Mouse (Mus musculus): ENCODE measurements around the gene Fcer1g. TPM values are rescaled to one million over a fixed set of nuclear protein-coding genes. Genes with fewer than 3 reads are reported as not detected.

The Fcer1g gene
- total and polyA plus RNA-seq, 3 experiments: 0.08 to 0.71 TPM; not detected in 1

GRCm38 (mm10) chr1:171252415-171252814, 18.2 kb upstream of the Fcer1g start:
- ATAC-seq (ENCODE audit: extremely low read depth, insufficient number of reproducible peaks, low FRiP score, poor library complexity, severe bottlenecking): no peak
- Histone ChIP-seq H3K27me3 (ENCODE audit: insufficient read depth, low read length) (peaks cover 49% of the 10 kb centered on the region), H3K4me3 (ENCODE audit: low read depth, low read length) (no peak overlapping the region)

GRCm38 (mm10) chr1:171251594-171252324, 17.6 kb upstream of the Fcer1g start:
- no peaks in the 10 kb centered on the region for H3K9me3 ChIP-seq (replicated peaks)
- H3K27me3 ChIP-seq (ENCODE audit: insufficient read depth, low read length): peaks cover 49% of the 10 kb centered on the region
- no peak for TF ChIP-seq TAL1 (conservative IDR thresholded peaks at IDR 0.05; ENCODE audit: low read depth, low read length)
- DNase-seq (ENCODE audit: low spot score) (no peak), ATAC-seq (ENCODE audit: extremely low read depth, insufficient number of reproducible peaks, low FRiP score, poor library complexity, severe bottlenecking) (no peak)
- no peak overlapping the region; the same call in 1 of the 2 replicates for H3K4me3 ChIP-seq (ENCODE audit: low read depth, low read length)
- peaks cover 51% of the 10 kb centered on the region for H3K4me1 ChIP-seq (ENCODE audit: insufficient read depth, low read depth, low read length)
- H3K36me3 ChIP-seq (replicated peaks): no peaks in the 10 kb centered on the region

More at GRCm38 (mm10) chr1:171252415-171252814, 18.2 kb upstream of the Fcer1g start:
- DNase-seq (ENCODE audit: low spot score): no peak
- peaks cover 53% of the 10 kb centered on the region for H3K4me1 ChIP-seq (ENCODE audit: insufficient read depth, low read depth, low read length)
- TF ChIP-seq CTCF (IDR thresholded peaks at IDR 0.05; ENCODE audit: low read depth, low read length): no peak
- no peak for TF ChIP-seq GATA1 (IDR thresholded peaks at IDR 0.05; ENCODE audit: borderline replicate concordance, low read length)
- TF ChIP-seq TAL1 (conservative IDR thresholded peaks at IDR 0.05; ENCODE audit: low read depth, low read length): no peak
- TF ChIP-seq POLR2AphosphoS5 (IDR thresholded peaks at IDR 0.05; ENCODE audit: insufficient replicate concordance, low read depth, low read length): no peak
- no peak for TF ChIP-seq GATA2 (IDR thresholded peaks at IDR 0.05; ENCODE audit: borderline replicate concordance, low read depth, low read length)
- H3K36me3 ChIP-seq (replicated peaks): no peaks in the 10 kb centered on the region
- no peaks in the 10 kb centered on the region for H3K9me3 ChIP-seq (replicated peaks)

GRCm38 (mm10) chr1:171250680-171251593, 16.8 kb upstream of the Fcer1g start, which contains the start of gene Ndufs2:
TSS of gene Ndufs2 (minus strand) at chr1:171251388.
- no peak for DNase-seq (ENCODE audit: low spot score)
- H3K36me3 ChIP-seq (replicated peaks): no peaks in the 10 kb centered on the region
- peaks cover 43% of the 10 kb centered on the region for H3K27me3 ChIP-seq (ENCODE audit: insufficient read depth, low read length)
- TF ChIP-seq CTCF (IDR thresholded peaks at IDR 0.05; ENCODE audit: low read depth, low read length) (no peak), TAL1 (conservative IDR thresholded peaks at IDR 0.05; ENCODE audit: low read depth, low read length) (no peak), POLR2AphosphoS5 (IDR thresholded peaks at IDR 0.05; ENCODE audit: insufficient replicate concordance, low read depth, low read length) (no peak), GATA2 (IDR thresholded peaks at IDR 0.05; ENCODE audit: borderline replicate concordance, low read depth, low read length) (no peak), GATA1 (IDR thresholded peaks at IDR 0.05; ENCODE audit: borderline replicate concordance, low read length) (no peak)
- peak within 1 kb of the TSS; percentile 9 for H3K4me3 ChIP-seq (ENCODE audit: low read depth, low read length)
- H3K4me1 ChIP-seq (ENCODE audit: insufficient read depth, low read depth, low read length): peaks cover 52% of the 10 kb centered on the region
- ATAC-seq (ENCODE audit: extremely low read depth, insufficient number of reproducible peaks, low FRiP score, poor library complexity, severe bottlenecking): no peak
- H3K9me3 ChIP-seq (replicated peaks): no peaks in the 10 kb centered on the region

GRCm38 (mm10) chr1:171249913-171250600, 15.9 kb upstream of the Fcer1g start, which contains the start of gene Adamts4:
TSS of gene Adamts4 (plus strand) at chr1:171250421.
- no peaks in the 10 kb centered on the region for H3K9me3 ChIP-seq (replicated peaks)
- peaks cover 43% of the 10 kb centered on the region for H3K27me3 ChIP-seq (ENCODE audit: insufficient read depth, low read length)
- H3K4me3 ChIP-seq (ENCODE audit: low read depth, low read length): peak within 1 kb of the TSS; percentile 9; the same call in 1 of the 2 replicates
- peaks cover 7% of the 10 kb centered on the region for H3K36me3 ChIP-seq (replicated peaks)
- H3K4me1 ChIP-seq (ENCODE audit: insufficient read depth, low read depth, low read length): peaks cover 59% of the 10 kb centered on the region
- no peak for TF ChIP-seq GATA2 (IDR thresholded peaks at IDR 0.05; ENCODE audit: borderline replicate concordance, low read depth, low read length)
- TF ChIP-seq TAL1 (conservative IDR thresholded peaks at IDR 0.05; ENCODE audit: low read depth, low read length): no peak
- no peak for TF ChIP-seq POLR2AphosphoS5 (IDR thresholded peaks at IDR 0.05; ENCODE audit: insufficient replicate concordance, low read depth, low read length)
- TF ChIP-seq CTCF (IDR thresholded peaks at IDR 0.05; ENCODE audit: low read depth, low read length): no peak
- TF ChIP-seq GATA1 (IDR thresholded peaks at IDR 0.05; ENCODE audit: borderline replicate concordance, low read length): no peak
- DNase-seq (ENCODE audit: low spot score) (no peak), ATAC-seq (ENCODE audit: extremely low read depth, insufficient number of reproducible peaks, low FRiP score, poor library complexity, severe bottlenecking) (no peak)

GRCm38 (mm10) chr1:171248386-171249226, 14.4 kb upstream of the Fcer1g start:
- DNase-seq (ENCODE audit: low spot score) (no peak), ATAC-seq (ENCODE audit: extremely low read depth, insufficient number of reproducible peaks, low FRiP score, poor library complexity, severe bottlenecking) (no peak)
- H3K36me3 ChIP-seq (replicated peaks): peaks cover 18% of the 10 kb centered on the region
- peaks cover 35% of the 10 kb centered on the region for H3K27me3 ChIP-seq (ENCODE audit: insufficient read depth, low read length)
- H3K4me1 ChIP-seq (ENCODE audit: insufficient read depth, low read depth, low read length): peaks cover 64% of the 10 kb centered on the region
- no peaks in the 10 kb centered on the region for H3K9me3 ChIP-seq (replicated peaks)
- no peak overlapping the region for H3K4me3 ChIP-seq (ENCODE audit: low read depth, low read length)
- TF ChIP-seq GATA1 (IDR thresholded peaks at IDR 0.05; ENCODE audit: borderline replicate concordance, low read length) (no peak), POLR2AphosphoS5 (IDR thresholded peaks at IDR 0.05; ENCODE audit: insufficient replicate concordance, low read depth, low read length) (no peak), GATA2 (IDR thresholded peaks at IDR 0.05; ENCODE audit: borderline replicate concordance, low read depth, low read length) (no peak), TAL1 (conservative IDR thresholded peaks at IDR 0.05; ENCODE audit: low read depth, low read length) (no peak), CTCF (IDR thresholded peaks at IDR 0.05; ENCODE audit: low read depth, low read length) (no peak)

All from G1E (cell line).